Mouse (Mus musculus) brain, embryonic 14.5 days (tissue): ENCODE data around the gene Dnaic1.

Experiments
- CTCF ChIP-seq: fragments of 200-500 bp; IDR thresholded peaks from 2 replicates; pipeline ENCODE4 v1.5.1; 2012; ENCODE audit warnings: inconsistent platforms, mild to moderate bottlenecking, moderate library complexity, borderline replicate concordance; ENCODE audit not compliant: insufficient read depth, insufficient read length; ENCODE audit errors: extremely low read depth
- POLR2A ChIP-seq: fragments of 200-500 bp; IDR thresholded peaks from 2 replicates; pipeline ENCODE4 v1.6.1; 2012; ENCODE audit warnings: mild to moderate bottlenecking, inconsistent platforms, borderline replicate concordance; ENCODE audit not compliant: poor library complexity, insufficient read depth, insufficient read length, severe bottlenecking; ENCODE audit errors: extremely low read depth

DNA sequence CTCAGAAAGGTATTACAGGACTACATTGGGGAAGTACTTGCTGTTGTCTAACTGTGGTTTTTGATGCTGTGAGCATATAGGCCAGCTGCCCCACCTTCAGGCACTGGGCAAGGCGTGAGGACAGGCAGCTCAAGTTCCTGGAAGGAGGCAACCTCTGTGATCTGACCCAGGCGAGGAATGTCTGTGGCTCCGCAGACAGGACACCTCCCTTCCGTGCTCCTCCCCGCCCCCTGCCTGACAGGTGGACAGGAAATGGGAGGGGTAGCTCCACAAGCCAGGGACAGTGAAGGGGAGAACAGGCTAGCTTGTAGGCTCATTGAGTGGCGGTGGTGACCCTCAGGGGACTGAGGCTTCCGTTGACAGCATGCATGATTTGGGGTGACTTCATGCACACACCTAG, 95.0 kb downstream of the Dnaic1 start:
- no peak for TF ChIP-seq CTCF
- no peak for TF ChIP-seq POLR2A
